Mouse (Mus musculus): ENCODE data around the gene Kidins220.

GRCm38 (mm10) chr12:25093241-25093774 is 118.6 kb downstream of the Kidins220 start:
- TF ChIP-seq CTCF (IDR thresholded peaks at IDR 0.05; ENCODE audit: borderline replicate concordance, insufficient read depth, low read depth, low read length) = no peak
- no peak for TF ChIP-seq POLR2A (IDR thresholded peaks at IDR 0.05; ENCODE audit: borderline replicate concordance, insufficient read depth, low read length)
